Mouse (Mus musculus) stomach, postnatal 0 days (tissue): Measurements from ENCODE around the gene Bend7. TPM values are rescaled to one million over a fixed set of nuclear protein-coding genes. Genes with fewer than 3 reads are reported as not detected.
A peak's percentile ranks its signal among the peaks of the same experiment; 100 is the strongest.

Experiments
- ATAC-seq: fragments of 200-750 bp; cut with Nextera tagmentation; 2 replicates; pipeline ENCODE4 v1.8.0; 2017; ENCODE audit not compliant: low FRiP score, low TSS enrichment
- DNase-seq: peaks from one replicate; pipeline ENCODE4 v3.0.0-alpha.2; 2016; ENCODE audit warnings: low spot score
- H3K27ac ChIP-seq: fragments of 300-500 bp; sonication (generic); replicated peaks from 2 replicates; pipeline ENCODE4 v1.5.1; 2014; ENCODE audit warnings: mild to moderate bottlenecking, control low read depth
- H3K27me3 ChIP-seq: fragments of 300-500 bp; sonication (generic); 2 replicates; pipeline ENCODE4 v1.6.1; 2014; ENCODE audit warnings: low read length; ENCODE audit not compliant: control insufficient read depth, insufficient read depth
- H3K36me3 ChIP-seq: fragments of 300-500 bp; sonication (generic); 2 replicates; pipeline ENCODE4 v1.6.1; 2014; ENCODE audit warnings: low read length, mixed read lengths; ENCODE audit not compliant: control insufficient read depth, insufficient read depth
- H3K4me1 ChIP-seq: fragments of 300-500 bp; sonication (generic); replicated peaks from 2 replicates; pipeline ENCODE4 v1.6.1; 2014; ENCODE audit warnings: antibody characterized with exemption; ENCODE audit not compliant: control insufficient read depth, insufficient read depth
- H3K4me2 ChIP-seq: fragments of 300-500 bp; sonication (generic); replicated peaks from 2 replicates; pipeline ENCODE4 v1.6.1; 2014; ENCODE audit warnings: low read depth, mild to moderate bottlenecking, control low read depth, moderate library complexity
- H3K4me3 ChIP-seq: fragments of 300-500 bp; sonication (generic); 2 replicates; pipeline ENCODE4 v1.5.1; 2014; ENCODE audit warnings: low read depth, low read length, control low read depth
- H3K9ac ChIP-seq: fragments of 300-500 bp; sonication (generic); 2 replicates; pipeline ENCODE4 v1.6.1; 2014; ENCODE audit warnings: mild to moderate bottlenecking, low read length, control low read depth, mixed read lengths
- H3K9me3 ChIP-seq: fragments of 300-500 bp; sonication (generic); 2 replicates; pipeline ENCODE4 v1.6.1; 2016; ENCODE audit warnings: low read length; ENCODE audit not compliant: control insufficient read depth
- CTCF ChIP-seq: IDR thresholded peaks from 2 replicates; pipeline ENCODE4 v1.5.1; 2016; ENCODE audit warnings: antibody characterized with exemption, low read depth, mild to moderate bottlenecking, moderate library complexity
- EP300 ChIP-seq: optimal IDR thresholded peaks from 2 replicates; pipeline ENCODE3; 2016; ENCODE audit warnings: antibody characterized with exemption
- WGBS: fragments of 180-500 bp; shearing (Covaris S2); extraction: QIAGEN DNeasy Blood & Tissue Kit; methylation state at CpG from one replicate; pipeline ENCODE4 v1.1.7; 2014; 5-methylcytosine and 5-hydroxymethylcytosine counted together
- polyA plus RNA-seq: library from polyadenylated mRNA; unstranded; fragments of >200 nt; fragmentation: Nextera tagmentation; extraction: Ambion mirVana; gene quantifications from 2 replicates; pipeline ENCODE4 v1.2.1, GENCODE M21; 2015

Gene Bend7
- polyA plus RNA-seq, 1 experiment from 2014 or later: 4.4 TPM

DNA sequence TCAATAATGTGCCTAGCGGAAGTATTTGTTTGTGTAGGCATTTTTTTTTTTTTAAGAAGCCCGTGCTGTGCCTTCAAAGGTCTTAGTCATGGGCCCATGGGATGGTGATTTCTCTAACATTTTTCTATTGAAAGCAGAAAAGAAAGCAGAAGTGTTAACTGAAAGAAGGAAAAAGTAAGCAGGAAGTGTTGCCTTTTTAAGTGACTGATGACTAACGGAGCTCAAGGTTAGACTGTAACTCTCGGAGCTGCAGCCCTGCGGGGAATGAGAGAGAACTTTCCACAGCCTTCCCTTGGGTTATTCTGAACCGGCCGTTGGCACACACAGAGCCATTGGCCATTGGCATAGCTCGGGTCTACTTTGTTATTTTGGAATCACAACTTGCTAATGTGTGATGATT lies 66.4 kb downstream of the Bend7 start:
- no peak for TF ChIP-seq EP300
- no peak for TF ChIP-seq CTCF
- H3K4me2 ChIP-seq: no peak overlapping the region
- H3K9me3 ChIP-seq: no peaks in the 10 kb centered on the region
- no peaks in the 10 kb centered on the region for H3K36me3 ChIP-seq
- ATAC-seq: no peak
- no peaks in the 10 kb centered on the region for H3K27me3 ChIP-seq
- H3K27ac ChIP-seq: no peak overlapping the region
- H3K4me1 ChIP-seq: no peaks in the 10 kb centered on the region
- WGBS: 49% methylated on average over 8 of the region's 8 CpGs
- no peak overlapping the region for H3K9ac ChIP-seq
- no peak for DNase-seq
- H3K4me3 ChIP-seq: no peak overlapping the region

DNA sequence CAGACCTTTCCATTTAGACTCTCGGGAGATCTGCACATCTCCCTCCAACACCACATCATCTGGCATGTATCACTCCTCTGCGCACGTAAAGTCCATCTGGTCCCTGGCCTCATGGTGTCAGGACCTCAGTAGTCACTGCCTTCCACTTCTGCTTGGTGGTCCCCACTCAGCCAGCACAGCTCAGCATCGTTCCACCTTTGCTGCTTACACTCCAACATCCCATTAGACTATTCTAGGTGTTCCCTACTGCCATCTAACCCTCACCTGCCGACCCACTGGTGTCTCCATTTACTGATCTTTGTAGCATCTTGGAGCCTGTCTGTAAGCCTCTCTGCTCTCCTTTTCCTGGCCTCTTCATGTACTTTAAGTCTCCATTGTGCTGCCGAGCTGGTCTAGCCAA lies 67.4 kb downstream of the Bend7 start:
- ATAC-seq: no peak
- H3K4me2 ChIP-seq: no peak overlapping the region
- no peaks in the 10 kb centered on the region for H3K27me3 ChIP-seq
- H3K9me3 ChIP-seq: no peaks in the 10 kb centered on the region
- no peaks in the 10 kb centered on the region for H3K36me3 ChIP-seq
- DNase-seq: no peak
- 92% methylated on average over 6 of the region's 6 CpGs for WGBS
- H3K27ac ChIP-seq: no peak overlapping the region
- no peaks in the 10 kb centered on the region for H3K4me1 ChIP-seq
- TF ChIP-seq CTCF: no peak
- no peak for TF ChIP-seq EP300
- H3K9ac ChIP-seq: no peak overlapping the region
- no peak overlapping the region for H3K4me3 ChIP-seq

DNA sequence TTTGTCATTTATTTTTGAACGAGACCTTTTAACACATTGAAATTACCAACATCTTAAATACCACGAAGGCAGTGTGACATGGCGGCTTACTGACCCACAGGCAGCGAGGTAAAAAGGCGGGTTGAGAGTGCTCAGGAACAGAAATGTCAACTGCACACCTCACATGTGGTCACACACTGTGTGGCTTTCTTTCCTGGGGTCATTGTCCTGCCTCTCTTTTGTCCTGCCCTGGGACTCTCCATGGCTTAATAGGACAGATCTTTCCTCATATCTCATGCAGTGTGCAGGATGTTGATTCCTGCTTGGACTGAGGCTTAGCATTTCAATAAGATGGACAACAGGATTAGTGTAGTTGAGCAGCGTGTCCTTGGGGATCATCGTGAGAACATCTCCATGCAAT lies 69.6 kb downstream of the Bend7 start:
- 84% methylated on average over 7 of the region's 7 CpGs for WGBS
- ATAC-seq: no peak
- Histone ChIP-seq H3K27me3 (no peaks in the 10 kb centered on the region), H3K9me3 (no peaks in the 10 kb centered on the region), H3K4me3 (no peak overlapping the region), H3K9ac (no peak overlapping the region), H3K27ac (no peak overlapping the region), H3K4me1 (no peaks in the 10 kb centered on the region), H3K4me2 (no peak overlapping the region), H3K36me3 (no peaks in the 10 kb centered on the region)
- no peak for TF ChIP-seq EP300
- no peak for TF ChIP-seq CTCF
- DNase-seq: no peak

DNA sequence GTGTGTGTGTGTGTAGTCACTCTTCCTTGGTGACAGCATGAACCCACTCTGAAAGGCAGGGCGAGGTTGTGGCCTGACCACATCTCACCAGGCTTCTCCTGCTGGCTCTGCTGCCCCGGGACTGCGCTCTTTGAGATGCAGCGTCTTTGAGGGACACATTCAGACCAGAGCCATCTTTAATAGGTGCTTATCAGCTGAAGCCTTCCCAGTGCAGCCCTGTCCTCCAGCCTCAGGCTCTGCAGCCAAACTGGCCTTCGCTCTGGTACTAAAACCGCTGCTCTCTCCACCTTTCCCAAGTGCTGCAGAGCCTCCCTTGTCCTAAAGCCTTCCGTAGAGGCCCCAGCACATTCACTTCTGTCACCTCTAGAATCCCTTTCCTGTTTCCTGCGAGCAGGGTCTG lies 74.0 kb downstream of the Bend7 start:
- 89% methylated on average over 8 of the region's 8 CpGs for WGBS
- DNase-seq: no peak
- Histone ChIP-seq H3K4me3 (no peak overlapping the region), H3K36me3 (no peaks in the 10 kb centered on the region), H3K27me3 (no peaks in the 10 kb centered on the region), H3K9ac (no peak overlapping the region), H3K4me1 (no peaks in the 10 kb centered on the region), H3K4me2 (no peak overlapping the region), H3K27ac (no peak overlapping the region), H3K9me3 (no peaks in the 10 kb centered on the region)
- TF ChIP-seq CTCF (no peak), EP300 (no peak)
- no peak for ATAC-seq

DNA sequence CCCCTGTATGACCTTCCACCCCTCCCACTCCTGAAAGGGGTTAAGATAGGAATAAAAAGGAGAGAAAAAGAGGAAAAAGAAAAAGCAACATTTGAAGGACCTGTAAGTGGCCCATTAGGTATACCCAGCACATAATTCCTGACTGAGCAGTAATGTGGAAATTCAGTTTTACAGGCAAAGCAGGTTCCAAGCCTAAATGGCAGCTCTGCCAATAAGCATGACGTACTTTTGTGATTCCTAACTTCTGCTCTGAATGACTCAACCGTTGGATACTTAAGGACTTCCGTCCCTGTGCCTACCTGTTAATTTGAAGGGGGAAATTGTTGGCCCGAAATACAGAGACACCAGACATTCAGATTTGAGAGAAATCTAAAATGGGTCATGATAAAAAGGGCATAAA lies 74.9 kb downstream of the Bend7 start:
- DNase-seq: no peak
- 82% methylated on average over 4 of the region's 4 CpGs for WGBS

DNA sequence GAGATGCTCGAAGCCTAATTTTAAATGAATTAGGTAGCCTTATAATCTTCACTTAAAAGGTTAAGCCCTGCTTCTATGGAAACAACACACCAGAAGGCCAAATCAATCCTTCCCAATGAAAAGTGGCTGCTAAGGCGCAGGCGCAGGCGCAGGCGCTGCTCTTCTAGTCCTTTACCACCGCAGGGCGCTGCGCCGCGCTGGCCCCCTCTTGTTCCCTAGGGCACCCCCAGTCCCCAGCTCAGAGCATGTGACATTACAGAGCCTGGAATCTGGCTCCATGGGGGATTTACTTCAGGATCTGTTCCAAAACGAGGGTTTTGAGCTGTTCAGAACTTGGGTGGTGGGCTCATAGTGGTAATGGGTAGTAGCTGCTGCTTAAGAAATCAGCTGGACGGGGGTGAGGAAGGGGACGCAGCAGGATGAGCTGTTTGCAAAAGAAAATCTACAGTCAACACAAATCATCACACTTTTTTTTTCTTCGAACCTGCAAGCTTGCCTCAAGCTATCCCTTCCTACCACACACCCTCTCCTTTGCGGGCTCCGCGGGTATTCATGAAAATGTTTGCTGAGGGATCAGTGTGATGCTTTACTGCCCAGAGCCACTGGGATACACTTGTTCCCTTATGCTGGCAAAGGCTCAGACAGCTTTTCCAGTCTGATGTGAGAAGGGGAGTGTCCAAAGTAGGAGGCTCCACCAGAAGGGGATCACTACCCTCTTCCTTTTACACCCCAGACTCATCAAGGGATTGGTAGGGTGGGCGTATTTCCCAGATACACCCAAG lies 85.0 kb downstream of the Bend7 start:
- Histone ChIP-seq H3K9ac (no peak overlapping the region), H3K4me2 (no peak overlapping the region), H3K36me3 (no peaks in the 10 kb centered on the region), H3K27ac (no peak overlapping the region), H3K4me1 (no peaks in the 10 kb centered on the region), H3K9me3 (no peaks in the 10 kb centered on the region), H3K27me3 (no peaks in the 10 kb centered on the region), H3K4me3 (no peak overlapping the region)
- ATAC-seq (peak; percentile 32; the same call in 1 of the 2 replicates), DNase-seq (no peak)
- WGBS: 46% methylated on average over 18 of the region's 18 CpGs
- TF ChIP-seq CTCF: peak; percentile 25
- no peak for TF ChIP-seq EP300

More for the DNA sequence above, 74.9 kb downstream of the Bend7 start:
- H3K36me3 ChIP-seq: no peaks in the 10 kb centered on the region
- no peaks in the 10 kb centered on the region for H3K27me3 ChIP-seq
- no peak for ATAC-seq
- no peak overlapping the region for H3K27ac ChIP-seq
- H3K4me1 ChIP-seq: no peaks in the 10 kb centered on the region
- TF ChIP-seq EP300 (no peak), CTCF (no peak)
- H3K4me2 ChIP-seq: no peak overlapping the region
- no peak overlapping the region for H3K4me3 ChIP-seq
- no peaks in the 10 kb centered on the region for H3K9me3 ChIP-seq
- H3K9ac ChIP-seq: no peak overlapping the region
